Mouse (Mus musculus) olfactory bulb, adult 2 months (tissue): Measurements from ENCODE around the gene Ptprcap. TPM values are rescaled to one million over a fixed set of nuclear protein-coding genes. Genes with fewer than 3 reads are reported as not detected.
A peak's percentile ranks its signal among the peaks of the same experiment; 100 is the strongest.

Experiments used
- H3K27ac ChIP-seq: fragments of 200-500 bp; 2 replicates; pipeline ENCODE4 v1.5.1; 2012; ENCODE audit warnings: low read depth, low read length; ENCODE audit not compliant: insufficient read depth
- H3K4me1 ChIP-seq: fragments of 200-500 bp; 2 replicates; pipeline ENCODE4 v1.6.1; 2012; ENCODE audit warnings: low read length; ENCODE audit not compliant: control insufficient read depth, insufficient read depth
- H3K4me3 ChIP-seq: fragments of 200-500 bp; 2 replicates; pipeline ENCODE4 v1.5.1; 2012; ENCODE audit warnings: mild to moderate bottlenecking, low read depth, low read length, moderate library complexity; ENCODE audit not compliant: insufficient read depth
- CTCF ChIP-seq: fragments of 200-500 bp; IDR thresholded peaks from 2 replicates; pipeline ENCODE4 v1.5.1; 2012; ENCODE audit warnings: low read depth, mild to moderate bottlenecking, low read length, moderate library complexity; ENCODE audit not compliant: insufficient read depth
- POLR2A ChIP-seq: fragments of 200-500 bp; IDR thresholded peaks from 2 replicates; pipeline ENCODE4 v1.6.1; 2012; ENCODE audit warnings: mild to moderate bottlenecking, low read depth, low read length, moderate library complexity; ENCODE audit not compliant: insufficient read depth
- WGBS: fragments of 180-500 bp; shearing (Covaris S2); methylation state at CpG from one replicate; pipeline ENCODE4 v1.1.7; 2018; 5-methylcytosine and 5-hydroxymethylcytosine counted together
- polyA plus RNA-seq: library from polyadenylated mRNA; stranded (reverse); fragments of >200 nt; gene quantifications from 2 replicates; pipeline ENCODE4 v1.2.4, GENCODE M21; 2012; ENCODE audit warnings: low replicate concordance; ENCODE audit not compliant: missing spikeins, insufficient read depth, insufficient read length

Gene Ptprcap
- polyA plus RNA-seq, 1 experiment = not detected

GRCm38 (mm10) chr19:4194776-4195650 lies 41.6 kb downstream of the Ptprcap start:
- 55% methylated on average over 12 of the region's 12 CpGs for WGBS
- no peak overlapping the region for H3K4me3 ChIP-seq
- H3K27ac ChIP-seq = no peak overlapping the region
- no peak for TF ChIP-seq CTCF
- TF ChIP-seq POLR2A = no peak
- peaks cover 9% of the 10 kb centered on the region for H3K4me1 ChIP-seq

GRCm38 (mm10) chr19:4196048-4196447 lies 42.6 kb downstream of the Ptprcap start:
- H3K4me1 ChIP-seq = peaks cover 18% of the 10 kb centered on the region
- 38% methylated on average over 2 of the region's 2 CpGs for WGBS
- H3K4me3 ChIP-seq = no peak overlapping the region
- TF ChIP-seq POLR2A (no peak), CTCF (no peak)
- H3K27ac ChIP-seq = no peak overlapping the region

DNA sequence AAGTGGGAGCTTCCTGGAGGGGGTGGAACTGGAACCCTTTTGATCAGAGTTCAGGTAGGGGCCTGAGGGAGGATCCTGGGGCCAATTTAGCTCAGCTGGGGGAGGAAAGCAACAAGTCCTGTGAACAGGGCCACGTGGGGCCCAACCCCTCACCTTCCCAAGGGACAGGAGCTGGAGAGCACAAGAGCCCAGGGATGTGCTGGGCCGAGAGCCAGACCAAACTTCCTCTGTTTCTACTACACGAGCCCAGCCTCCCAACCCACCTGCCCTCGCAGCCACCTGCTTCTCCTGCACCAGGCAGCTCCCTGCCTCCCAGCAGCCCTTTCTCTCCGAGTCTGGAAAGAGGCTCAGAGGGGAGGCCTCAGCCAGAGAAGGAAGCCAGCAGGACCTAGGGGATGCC lies 43.1 kb downstream of the Ptprcap start:
- no peak overlapping the region for H3K27ac ChIP-seq
- TF ChIP-seq POLR2A = no peak
- TF ChIP-seq CTCF = no peak
- 51% methylated on average over 5 of the region's 5 CpGs for WGBS

DNA sequence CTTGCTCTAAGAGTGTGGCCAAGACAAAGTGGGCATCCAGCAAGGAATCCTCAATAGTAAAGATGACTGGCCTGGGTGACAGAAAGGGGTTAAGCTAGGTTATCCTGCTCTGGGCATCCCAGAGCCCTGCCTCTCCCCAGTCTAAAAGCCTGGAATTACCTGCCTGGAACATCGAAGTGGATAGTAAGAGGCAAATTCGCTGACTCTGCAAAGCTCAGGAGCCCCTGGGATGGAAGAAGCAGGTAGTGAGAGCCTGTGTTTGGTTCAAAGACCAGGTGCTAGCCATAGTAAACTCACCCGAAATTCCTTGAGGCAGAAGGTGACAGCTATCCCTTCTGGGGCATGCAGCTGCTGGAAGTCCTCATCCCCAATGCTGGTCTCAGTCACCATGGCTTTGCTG lies 43.8 kb downstream of the Ptprcap start:
- WGBS = 75% methylated on average over 3 of the region's 3 CpGs
- TF ChIP-seq POLR2A (no peak), CTCF (no peak)
- peaks cover 24% of the 10 kb centered on the region for H3K4me1 ChIP-seq
- no peak overlapping the region for H3K27ac ChIP-seq
- no peak overlapping the region for H3K4me3 ChIP-seq

More for the DNA sequence above, 43.1 kb downstream of the Ptprcap start:
- Histone ChIP-seq H3K4me1 (peaks cover 18% of the 10 kb centered on the region), H3K4me3 (no peak overlapping the region)

GRCm38 (mm10) chr19:4201291-4201909 lies 48.0 kb downstream of the Ptprcap start, which contains the start of gene Rad9a:
Gene Rad9a (minus strand): TSS chr19:4201662.
- Histone ChIP-seq H3K4me3 (peak within 1 kb of the TSS; percentile 62), H3K27ac (peak within 1 kb of the TSS; percentile 52; the same call in 1 of the 2 replicates), H3K4me1 (peaks cover 22% of the 10 kb centered on the region)
- TF ChIP-seq POLR2A (peak; percentile 80), CTCF (no peak)
- WGBS = under 1% methylated on average over 34 of the region's 34 CpGs

DNA sequence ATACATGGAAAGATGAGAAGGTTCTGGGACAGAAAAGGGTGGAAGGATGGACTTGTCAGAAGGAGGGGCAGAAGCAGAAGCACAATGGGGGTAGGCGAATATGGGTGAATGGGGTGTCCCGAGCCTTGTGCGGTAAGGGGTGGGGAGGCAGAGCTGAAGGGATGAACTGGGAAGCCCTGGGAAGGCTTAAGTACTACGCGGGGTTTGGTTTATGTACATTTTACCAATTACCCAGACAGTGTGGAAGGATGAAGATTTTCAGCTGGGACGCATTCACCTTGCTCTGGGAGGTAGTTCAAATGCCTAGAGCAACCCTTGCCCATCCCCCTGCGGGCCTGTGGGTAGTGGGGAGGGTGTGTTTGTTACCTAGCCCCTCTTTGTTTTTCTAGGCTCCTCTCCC lies 48.7 kb downstream of the Ptprcap start:
- WGBS = 27% methylated on average over 7 of the region's 7 CpGs
- Histone ChIP-seq H3K4me1 (peaks cover 22% of the 10 kb centered on the region), H3K27ac (no peak overlapping the region), H3K4me3 (peak overlapping the region; percentile 62)
- TF ChIP-seq POLR2A = no peak
- TF ChIP-seq CTCF = no peak

GRCm38 (mm10) chr19:4203148-4203547 lies 49.7 kb downstream of the Ptprcap start:
- 61% methylated on average over 3 of the region's 3 CpGs for WGBS
- Histone ChIP-seq H3K4me3 (no peak overlapping the region), H3K4me1 (peaks cover 22% of the 10 kb centered on the region), H3K27ac (no peak overlapping the region)
- no peak for TF ChIP-seq POLR2A
- no peak for TF ChIP-seq CTCF

GRCm38 (mm10) chr19:4203604-4204326 lies 50.4 kb downstream of the Ptprcap start:
- 54% methylated on average over 13 of the region's 13 CpGs for WGBS

More at GRCm38 (mm10) chr19:4203604-4204326, 50.4 kb downstream of the Ptprcap start:
- no peak overlapping the region for H3K27ac ChIP-seq
- H3K4me3 ChIP-seq = no peak overlapping the region
- no peak for TF ChIP-seq POLR2A
- TF ChIP-seq CTCF = no peak
- peaks cover 22% of the 10 kb centered on the region for H3K4me1 ChIP-seq
